Mouse (Mus musculus): Measurements from ENCODE around the gene Plce1.

Gene Plce1

GRCm38 (mm10) chr19:38644871-38645595 lies 164.1 kb downstream of the Plce1 start:
- no peak for DNase-seq

- DNase-seq: no peak
Measured at GRCm38 (mm10) chr19:38657980-38658379, 177.1 kb downstream of the Plce1 start.

GRCm38 (mm10) chr19:38665398-38665797 lies 184.5 kb downstream of the Plce1 start:
- no peak for DNase-seq

GRCm38 (mm10) chr19:38672015-38672600 lies 191.2 kb downstream of the Plce1 start:
- no peak for DNase-seq

GRCm38 (mm10) chr19:38673936-38674335 lies 193.0 kb downstream of the Plce1 start:
- no peak for DNase-seq

- no peak for DNase-seq
Measured at GRCm38 (mm10) chr19:38678655-38679054, 197.7 kb downstream of the Plce1 start.

- no peak for DNase-seq
Measured at GRCm38 (mm10) chr19:38679520-38679919, 198.6 kb downstream of the Plce1 start.

- no peak for DNase-seq
Measured at GRCm38 (mm10) chr19:38687326-38687725, 206.4 kb downstream of the Plce1 start.

- no peak for DNase-seq
Measured at GRCm38 (mm10) chr19:38688741-38689507, 208.0 kb downstream of the Plce1 start.

- no peak for DNase-seq
Measured at GRCm38 (mm10) chr19:38690276-38690675, 209.4 kb downstream of the Plce1 start.

- no peak for DNase-seq
Measured at GRCm38 (mm10) chr19:38691533-38691932, 210.6 kb downstream of the Plce1 start.

GRCm38 (mm10) chr19:38693331-38693730 lies 212.4 kb downstream of the Plce1 start:
- no peak for DNase-seq

GRCm38 (mm10) chr19:38693769-38694168 lies 212.9 kb downstream of the Plce1 start:
- DNase-seq: no peak

GRCm38 (mm10) chr19:38701776-38702175 lies 220.9 kb downstream of the Plce1 start:
- DNase-seq: no peak

GRCm38 (mm10) chr19:38704742-38705141 lies 223.8 kb downstream of the Plce1 start:
- DNase-seq: no peak

GRCm38 (mm10) chr19:38705244-38705643 lies 224.3 kb downstream of the Plce1 start:
- DNase-seq: no peak

- no peak for DNase-seq
Measured at GRCm38 (mm10) chr19:38706449-38706848, 225.5 kb downstream of the Plce1 start.

GRCm38 (mm10) chr19:38709376-38709775 lies 228.5 kb downstream of the Plce1 start:
- no peak for DNase-seq

- no peak for DNase-seq
Measured at GRCm38 (mm10) chr19:38721808-38722207, 240.9 kb downstream of the Plce1 start.

GRCm38 (mm10) chr19:38722982-38723381 lies 242.1 kb downstream of the Plce1 start:
- DNase-seq: no peak

GRCm38 (mm10) chr19:38723969-38724368 lies 243.1 kb downstream of the Plce1 start:
- DNase-seq: no peak

- no peak for DNase-seq
Measured at GRCm38 (mm10) chr19:38728842-38729241, 247.9 kb downstream of the Plce1 start.

GRCm38 (mm10) chr19:38729264-38729663 lies 248.4 kb downstream of the Plce1 start:
- no peak for DNase-seq

GRCm38 (mm10) chr19:38744546-38744945 lies 263.6 kb downstream of the Plce1 start:
- DNase-seq: no peak

Measured in thymus, adult 18-20 months (tissue).